Mouse (Mus musculus) neural tube, embryonic 13.5 days (tissue): ENCODE data around the gene Dbndd1. TPM values are rescaled to one million over a fixed set of nuclear protein-coding genes. Genes with fewer than 3 reads are reported as not detected.

Experiments used
- polyA plus RNA-seq: library from polyadenylated mRNA; unstranded; fragments of >200 nt; fragmentation: Nextera tagmentation; extraction: Ambion mirVana; gene quantifications from 2 replicates; pipeline ENCODE4 v1.2.1, GENCODE M21; 2015

Dbndd1 gene
- polyA plus RNA-seq, 1 experiment from 2014 or later: 84.2 TPM

Other genes with a start within 250 kb of the Dbndd1 start
- 9.3 and 11.0 TPM in 2 replicates for gene Fanca, start 196.9 kb downstream of the Dbndd1 start, polyA plus RNA-seq
- 35.9 and 40.2 TPM in 2 replicates for gene Spire2, start 182.8 kb downstream of the Dbndd1 start, polyA plus RNA-seq
- gene Tcf25, start 141.7 kb downstream of the Dbndd1 start, polyA plus RNA-seq: 317 and 328 TPM in 2 replicates
- gene Mc1r, start 108.4 kb downstream of the Dbndd1 start, polyA plus RNA-seq: 0.21 and 0.22 TPM in 2 replicates
- 1,543 and 1,658 TPM in 2 replicates for gene Tubb3, start 104.0 kb downstream of the Dbndd1 start, polyA plus RNA-seq
- gene Def8, start 91.9 kb downstream of the Dbndd1 start, polyA plus RNA-seq: 43.3 and 44.5 TPM in 2 replicates
- 50.8 and 54.0 TPM in 2 replicates for gene Afg3l1, start 37.6 kb downstream of the Dbndd1 start, polyA plus RNA-seq
- 41.1 and 45.8 TPM in 2 replicates for gene Gas8, start 3.4 kb upstream of the Dbndd1 start, polyA plus RNA-seq
- 15.9 and 16.1 TPM in 2 replicates for gene Rhou, start 138.5 kb upstream of the Dbndd1 start, polyA plus RNA-seq